Mouse (Mus musculus) limb, embryonic 15.5 days (tissue): ENCODE data around the gene Cfap36. TPM values are rescaled to one million over a fixed set of nuclear protein-coding genes. Genes with fewer than 3 reads are reported as not detected.

ENCODE experiments used
- ATAC-seq: fragments of 200-750 bp; cut with Nextera tagmentation; 2 replicates; pipeline ENCODE4 v1.8.0; 2017; ENCODE audit warnings: low read depth, moderate TSS enrichment; ENCODE audit not compliant: insufficient number of reproducible peaks, low FRiP score, low TSS enrichment
- H3K27ac ChIP-seq: fragments of 300-500 bp; sonication (generic); 2 replicates; pipeline ENCODE4 v1.5.1; 2015; ENCODE audit warnings: moderate library complexity, mild to moderate bottlenecking, inconsistent platforms
- H3K27me3 ChIP-seq: fragments of 300-500 bp; sonication (generic); 2 replicates; pipeline ENCODE4 v1.6.1; 2015; ENCODE audit warnings: inconsistent platforms
- H3K36me3 ChIP-seq: fragments of 300-500 bp; sonication (generic); 2 replicates; pipeline ENCODE4 v1.6.1; 2015; ENCODE audit warnings: inconsistent platforms
- H3K4me1 ChIP-seq: fragments of 300-500 bp; sonication (generic); 2 replicates; pipeline ENCODE4 v1.6.1; 2015; ENCODE audit warnings: inconsistent platforms
- H3K4me2 ChIP-seq: fragments of 300-500 bp; sonication (generic); 2 replicates; pipeline ENCODE4 v1.6.1; 2015; ENCODE audit warnings: mild to moderate bottlenecking, inconsistent platforms
- H3K4me3 ChIP-seq: fragments of 300-500 bp; sonication (generic); 2 replicates; pipeline ENCODE4 v1.5.1; 2015; ENCODE audit warnings: mild to moderate bottlenecking, inconsistent platforms
- H3K9ac ChIP-seq: fragments of 300-500 bp; sonication (generic); 2 replicates; pipeline ENCODE4 v1.6.1; 2015; ENCODE audit warnings: inconsistent platforms
- H3K9me3 ChIP-seq: fragments of 300-500 bp; sonication (generic); 2 replicates; pipeline ENCODE4 v1.6.1; 2016; ENCODE audit warnings: inconsistent platforms
- WGBS: fragments of 180-500 bp; shearing (Covaris S2); methylation state at CpG from one replicate; pipeline ENCODE4 v1.1.7; 2015; 5-methylcytosine and 5-hydroxymethylcytosine counted together
- polyA plus RNA-seq: library from polyadenylated mRNA; unstranded; fragments of >200 nt; fragmentation: Nextera tagmentation; extraction: Ambion mirVana; gene quantifications from 2 replicates; pipeline ENCODE4 v1.2.1, GENCODE M21; 2015

Gene Cfap36
- polyA plus RNA-seq, 1 experiment from 2014 or later: 49.9 TPM

DNA sequence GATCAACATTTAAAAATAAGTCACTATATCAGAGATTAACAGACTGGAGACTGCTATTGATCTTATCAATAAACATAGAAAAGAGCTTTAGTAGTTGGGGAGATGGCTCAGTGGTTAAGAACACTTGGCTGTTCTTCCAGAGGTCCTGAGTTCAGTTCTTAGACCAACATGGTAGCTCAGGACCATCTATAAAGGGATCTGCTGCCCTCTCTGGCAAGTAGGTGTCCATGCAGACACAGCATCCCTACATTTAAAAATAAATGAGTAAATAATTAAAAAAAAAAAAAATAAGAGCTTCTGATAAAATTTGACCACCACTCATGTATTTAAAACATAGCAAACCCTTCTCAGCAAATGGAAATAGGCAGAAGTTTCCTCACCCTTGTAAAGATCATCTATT, 9.2 kb downstream of the Cfap36 start:
- no peaks in the 10 kb centered on the region for H3K27me3 ChIP-seq
- H3K9me3 ChIP-seq: no peaks in the 10 kb centered on the region
- H3K4me3 ChIP-seq: no peak overlapping the region
- H3K36me3 ChIP-seq: peaks cover 11% of the 10 kb centered on the region; the same call in 1 of the 2 replicates
- no peaks in the 10 kb centered on the region for H3K4me1 ChIP-seq
- H3K27ac ChIP-seq: no peak overlapping the region
- H3K9ac ChIP-seq: no peak overlapping the region
- no peak for ATAC-seq
- H3K4me2 ChIP-seq: no peak overlapping the region

DNA sequence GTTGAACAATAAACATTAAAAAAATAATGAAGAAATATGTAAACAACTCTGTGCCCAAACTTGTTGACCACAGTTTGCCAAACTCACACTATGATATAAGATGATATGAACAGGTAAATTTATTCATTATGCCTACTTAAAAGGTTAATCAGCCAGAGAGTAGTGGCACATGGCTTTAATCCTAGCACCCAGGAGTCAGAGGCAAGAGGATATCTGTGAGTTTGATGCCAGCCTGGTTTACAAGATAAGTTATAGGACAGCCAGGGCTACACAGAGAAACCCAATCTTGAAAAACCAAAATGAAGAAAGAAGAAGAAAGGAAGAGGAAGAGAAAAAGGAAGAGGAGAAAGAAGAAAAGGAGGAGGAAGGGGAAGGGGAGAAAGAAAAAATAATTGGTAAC, 9.8 kb downstream of the Cfap36 start:
- H3K36me3 ChIP-seq: peaks cover 6% of the 10 kb centered on the region; the same call in 1 of the 2 replicates

DNA sequence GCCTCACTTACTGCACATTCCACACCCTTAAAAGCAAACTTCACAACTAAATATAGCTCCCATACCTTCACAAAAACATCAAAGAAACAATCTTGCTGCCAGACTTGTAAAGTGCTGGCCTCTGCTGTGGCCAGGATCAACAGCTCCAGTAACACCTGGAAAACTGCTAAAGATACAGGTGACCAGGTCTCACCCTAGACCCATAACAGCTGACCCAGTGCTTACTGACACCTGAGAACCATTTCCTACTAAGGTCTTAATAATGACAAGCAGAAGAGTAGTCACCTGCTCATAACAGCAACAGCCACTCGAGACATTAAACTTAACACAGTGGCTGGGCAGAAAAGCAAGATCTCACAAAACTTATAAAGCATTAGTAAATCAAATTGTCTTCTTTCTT, 13.6 kb downstream of the Cfap36 start:
- Histone ChIP-seq H3K27me3 (no peaks in the 10 kb centered on the region), H3K36me3 (peaks cover 22% of the 10 kb centered on the region), H3K27ac (no peak overlapping the region), H3K4me2 (no peak overlapping the region), H3K9ac (no peak overlapping the region), H3K9me3 (no peaks in the 10 kb centered on the region), H3K4me3 (no peak overlapping the region), H3K4me1 (no peaks in the 10 kb centered on the region)
- ATAC-seq: no peak
- 55% methylated on average over 1 of the region's 1 CpGs for WGBS

More for the DNA sequence above, 9.8 kb downstream of the Cfap36 start:
- no peaks in the 10 kb centered on the region for H3K27me3 ChIP-seq
- no peak overlapping the region for H3K9ac ChIP-seq
- no peaks in the 10 kb centered on the region for H3K4me1 ChIP-seq
- no peak overlapping the region for H3K4me2 ChIP-seq
- no peak overlapping the region for H3K27ac ChIP-seq
- ATAC-seq: no peak
- H3K9me3 ChIP-seq: no peaks in the 10 kb centered on the region
- no peak overlapping the region for H3K4me3 ChIP-seq

DNA sequence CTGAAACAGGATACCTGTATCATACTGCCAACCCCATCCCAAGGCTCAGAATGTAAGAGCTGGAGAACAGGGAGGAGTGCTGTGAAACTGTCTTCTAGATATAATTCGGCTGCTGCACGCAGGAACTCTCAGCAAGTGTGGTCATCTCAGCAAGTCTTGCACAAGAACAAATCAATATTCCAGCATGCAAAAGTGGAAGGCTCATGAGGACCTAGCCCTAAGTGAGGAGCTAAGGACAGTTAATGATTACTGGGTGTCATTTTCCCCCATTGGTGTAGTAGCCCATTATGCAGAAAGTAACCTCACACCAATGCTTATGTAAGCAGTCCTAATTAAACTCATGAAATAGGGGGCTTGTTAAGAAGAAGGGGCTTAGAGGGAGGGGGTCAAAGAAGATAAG, 18.3 kb downstream of the Cfap36 start:
- Histone ChIP-seq H3K4me3 (no peak overlapping the region), H3K27me3 (no peaks in the 10 kb centered on the region), H3K4me2 (no peak overlapping the region), H3K27ac (no peak overlapping the region), H3K9ac (no peak overlapping the region), H3K9me3 (no peaks in the 10 kb centered on the region), H3K4me1 (no peaks in the 10 kb centered on the region), H3K36me3 (peaks cover 42% of the 10 kb centered on the region)
- ATAC-seq: no peak
- 94% methylated on average over 2 of the region's 2 CpGs for WGBS

GRCm38 (mm10) chr11:29224754-29225153, 22.5 kb downstream of the Cfap36 start:
- ATAC-seq: no peak
- WGBS: 76% methylated on average over 2 of the region's 2 CpGs

GRCm38 (mm10) chr11:29222310-29222709, 24.9 kb downstream of the Cfap36 start:
- no peak overlapping the region for H3K9ac ChIP-seq
- no peaks in the 10 kb centered on the region for H3K9me3 ChIP-seq
- no peak overlapping the region for H3K27ac ChIP-seq
- no peak for ATAC-seq
- H3K36me3 ChIP-seq: peaks cover 54% of the 10 kb centered on the region
- no peaks in the 10 kb centered on the region for H3K4me1 ChIP-seq
- WGBS: 94% methylated on average over 5 of the region's 5 CpGs
- no peak overlapping the region for H3K4me2 ChIP-seq
- H3K27me3 ChIP-seq: no peaks in the 10 kb centered on the region
- no peak overlapping the region for H3K4me3 ChIP-seq

More at GRCm38 (mm10) chr11:29224754-29225153, 22.5 kb downstream of the Cfap36 start:
- H3K4me2 ChIP-seq: no peak overlapping the region
- H3K4me3 ChIP-seq: no peak overlapping the region
- no peak overlapping the region for H3K9ac ChIP-seq
- H3K36me3 ChIP-seq: peaks cover 58% of the 10 kb centered on the region
- H3K27ac ChIP-seq: no peak overlapping the region
- no peaks in the 10 kb centered on the region for H3K9me3 ChIP-seq
- no peaks in the 10 kb centered on the region for H3K27me3 ChIP-seq
- H3K4me1 ChIP-seq: no peaks in the 10 kb centered on the region

DNA sequence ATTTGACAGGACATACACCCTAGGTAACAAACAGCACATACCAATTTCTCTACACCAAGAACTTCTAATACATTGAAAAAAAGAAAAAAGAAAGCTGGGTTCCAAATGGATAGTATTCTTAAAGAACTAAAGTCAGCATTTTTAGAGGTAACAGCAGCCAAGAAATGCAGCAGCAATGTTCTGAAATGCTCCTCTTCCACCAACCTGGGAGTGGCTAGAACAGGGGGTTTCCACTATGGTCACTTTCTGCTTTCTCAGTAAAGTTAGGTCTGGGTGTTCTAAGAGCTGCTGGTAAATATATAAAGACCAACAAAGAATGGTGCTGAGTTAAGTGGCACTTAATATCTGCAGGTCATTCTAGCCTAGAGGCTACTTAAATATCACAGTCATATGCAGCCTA, 28.2 kb downstream of the Cfap36 start:
- Histone ChIP-seq H3K9ac (no peak overlapping the region), H3K4me2 (no peak overlapping the region), H3K27ac (no peak overlapping the region), H3K27me3 (no peaks in the 10 kb centered on the region), H3K4me1 (no peaks in the 10 kb centered on the region), H3K4me3 (no peak overlapping the region), H3K36me3 (peaks cover 63% of the 10 kb centered on the region), H3K9me3 (no peaks in the 10 kb centered on the region)
- ATAC-seq: no peak

DNA sequence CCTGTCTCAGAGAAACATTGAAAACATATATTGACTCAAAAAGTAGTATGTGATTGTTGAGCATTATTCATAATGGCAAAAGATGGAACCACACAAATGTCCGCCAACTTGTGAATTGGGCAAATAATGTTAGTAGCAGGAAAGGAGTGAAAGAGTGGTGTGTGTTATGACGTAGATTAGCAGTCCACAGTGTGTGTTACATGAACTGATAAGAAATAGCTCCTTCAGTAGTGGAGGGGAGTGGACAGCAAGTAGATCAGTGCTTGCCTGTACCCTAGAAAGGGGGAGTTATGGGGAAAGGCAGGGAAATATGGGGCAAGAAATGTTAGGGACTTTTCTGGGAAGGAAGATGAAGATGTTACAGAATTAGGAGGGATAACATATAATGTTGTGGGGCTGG, 31.0 kb downstream of the Cfap36 start:
- Histone ChIP-seq H3K36me3 (peaks cover 55% of the 10 kb centered on the region), H3K4me2 (no peak overlapping the region), H3K27me3 (no peaks in the 10 kb centered on the region), H3K9ac (no peak overlapping the region), H3K4me1 (no peaks in the 10 kb centered on the region), H3K4me3 (no peak overlapping the region), H3K9me3 (no peaks in the 10 kb centered on the region), H3K27ac (no peak overlapping the region)
- 93% methylated on average over 2 of the region's 2 CpGs for WGBS
- ATAC-seq: no peak

DNA sequence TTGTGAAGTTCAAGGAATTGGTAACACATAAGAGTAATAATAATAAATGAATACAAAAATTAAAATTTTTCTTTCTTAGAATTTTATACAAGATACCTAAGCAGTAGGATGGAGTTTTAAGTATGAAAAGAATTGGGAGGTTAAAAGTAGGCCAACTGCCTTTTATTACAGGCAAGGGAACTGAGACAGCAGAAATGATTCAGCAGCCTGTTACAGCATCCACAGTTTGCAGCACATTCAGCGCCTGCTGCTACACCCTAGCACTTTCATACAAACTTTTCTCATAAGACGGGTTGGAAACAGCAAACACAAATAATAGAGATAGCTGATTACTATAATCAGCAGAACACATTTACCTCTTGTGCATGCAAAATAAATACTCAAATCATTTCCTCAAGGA, 37.4 kb downstream of the Cfap36 start:
- no peak overlapping the region for H3K4me3 ChIP-seq
- H3K27me3 ChIP-seq: no peaks in the 10 kb centered on the region
- H3K27ac ChIP-seq: no peak overlapping the region
- no peaks in the 10 kb centered on the region for H3K4me1 ChIP-seq
- H3K9me3 ChIP-seq: no peaks in the 10 kb centered on the region
- H3K9ac ChIP-seq: no peak overlapping the region
- no peak for ATAC-seq
- H3K36me3 ChIP-seq: peaks cover 22% of the 10 kb centered on the region
- no peak overlapping the region for H3K4me2 ChIP-seq
- WGBS: 88% methylated on average over 2 of the region's 2 CpGs

- 81% methylated on average over 5 of the region's 5 CpGs for WGBS
- ATAC-seq: no peak
- H3K9me3 ChIP-seq: no peaks in the 10 kb centered on the region
- H3K4me1 ChIP-seq: no peaks in the 10 kb centered on the region
- H3K9ac ChIP-seq: no peak overlapping the region
- no peak overlapping the region for H3K4me3 ChIP-seq
- peaks cover 26% of the 10 kb centered on the region for H3K36me3 ChIP-seq
- no peak overlapping the region for H3K27ac ChIP-seq
- H3K27me3 ChIP-seq: no peaks in the 10 kb centered on the region
- no peak overlapping the region for H3K4me2 ChIP-seq
Observed at GRCm38 (mm10) chr11:29203653-29204052, 43.6 kb downstream of the Cfap36 start.

GRCm38 (mm10) chr11:29188981-29189380, 58.2 kb downstream of the Cfap36 start:
- H3K9ac ChIP-seq: no peak overlapping the region
- no peak overlapping the region for H3K4me2 ChIP-seq
- no peaks in the 10 kb centered on the region for H3K27me3 ChIP-seq
- no peaks in the 10 kb centered on the region for H3K4me1 ChIP-seq
- no peak overlapping the region for H3K4me3 ChIP-seq
- H3K36me3 ChIP-seq: peaks cover 39% of the 10 kb centered on the region
- H3K27ac ChIP-seq: no peak overlapping the region
- H3K9me3 ChIP-seq: no peaks in the 10 kb centered on the region
- no peak for ATAC-seq
- WGBS: 73% methylated on average over 2 of the region's 2 CpGs

- Histone ChIP-seq H3K9me3 (no peaks in the 10 kb centered on the region), H3K4me3 (no peak overlapping the region), H3K27ac (no peak overlapping the region), H3K4me2 (no peak overlapping the region), H3K9ac (no peak overlapping the region), H3K36me3 (peaks cover 35% of the 10 kb centered on the region), H3K27me3 (no peaks in the 10 kb centered on the region), H3K4me1 (no peaks in the 10 kb centered on the region)
- 86% methylated on average over 5 of the region's 5 CpGs for WGBS
- ATAC-seq: no peak
Observed at GRCm38 (mm10) chr11:29181751-29182150, 65.5 kb downstream of the Cfap36 start.

DNA sequence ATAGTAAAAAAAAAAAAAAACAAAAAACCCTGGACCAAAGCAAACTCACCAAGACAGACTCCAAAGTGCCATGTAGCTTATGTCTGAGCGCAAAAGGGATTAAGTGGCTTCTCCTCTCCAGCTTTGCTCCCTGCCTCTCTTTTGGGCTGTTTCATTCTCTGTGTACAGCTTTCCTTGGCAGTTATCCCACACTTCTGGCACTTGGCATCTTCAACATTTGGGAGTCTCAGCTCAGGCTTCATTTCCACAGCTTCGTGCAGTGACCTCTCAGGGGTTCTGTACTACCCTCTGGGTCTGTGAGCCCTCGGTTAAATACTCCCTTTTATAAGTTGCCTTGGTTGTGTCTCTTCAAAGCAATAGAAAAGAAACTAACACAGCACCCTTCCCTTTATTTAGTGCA, 66.6 kb downstream of the Cfap36 start:
- H3K27me3 ChIP-seq: no peaks in the 10 kb centered on the region
- H3K9me3 ChIP-seq: no peaks in the 10 kb centered on the region
- peaks cover 25% of the 10 kb centered on the region for H3K36me3 ChIP-seq
- H3K4me2 ChIP-seq: no peak overlapping the region
- H3K4me3 ChIP-seq: no peak overlapping the region
- WGBS: 74% methylated on average over 3 of the region's 3 CpGs
- no peak overlapping the region for H3K9ac ChIP-seq
- H3K27ac ChIP-seq: no peak overlapping the region
- H3K4me1 ChIP-seq: no peaks in the 10 kb centered on the region
- no peak for ATAC-seq
